Mouse (Mus musculus) spleen, postnatal 10 days (tissue): Measurements from ENCODE around the gene Mrpl20.

ENCODE experiments used
- DNase-seq, 2 experiments: peaks; one replicate each; pipeline ENCODE4 v3.0.0; 2021 to 2022; ENCODE audit warnings: low spot score in 2 of 2

The Mrpl20 gene

GRCm38 (mm10) chr4:155802741-155803339, at the start of gene Mrpl20:
Mrpl20 (plus strand) TSS chr4:155802878.
- peak in 1 of 2 experiments; percentile 43 for DNase-seq

DNA sequence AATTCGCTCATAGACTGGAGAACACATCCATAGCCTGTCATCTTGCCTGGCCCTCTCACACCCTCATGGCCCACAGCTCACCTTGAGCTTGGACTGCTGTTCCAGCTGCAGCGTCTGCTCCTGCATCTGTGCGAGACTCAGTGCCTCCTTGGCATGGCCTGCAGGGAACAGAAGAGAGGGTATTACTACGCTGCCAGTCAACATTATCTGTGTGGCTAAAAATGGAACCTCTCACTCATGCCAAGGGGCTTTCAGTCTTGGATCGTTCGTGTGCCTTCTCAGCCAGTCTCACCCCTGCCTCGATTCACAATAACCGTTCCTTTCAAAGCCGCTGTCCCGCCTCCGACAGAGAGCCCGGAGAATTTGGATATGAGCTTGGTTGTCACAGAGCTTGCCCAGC, 45.7 kb upstream of the Mrpl20 start:
- no peak for DNase-seq

DNA sequence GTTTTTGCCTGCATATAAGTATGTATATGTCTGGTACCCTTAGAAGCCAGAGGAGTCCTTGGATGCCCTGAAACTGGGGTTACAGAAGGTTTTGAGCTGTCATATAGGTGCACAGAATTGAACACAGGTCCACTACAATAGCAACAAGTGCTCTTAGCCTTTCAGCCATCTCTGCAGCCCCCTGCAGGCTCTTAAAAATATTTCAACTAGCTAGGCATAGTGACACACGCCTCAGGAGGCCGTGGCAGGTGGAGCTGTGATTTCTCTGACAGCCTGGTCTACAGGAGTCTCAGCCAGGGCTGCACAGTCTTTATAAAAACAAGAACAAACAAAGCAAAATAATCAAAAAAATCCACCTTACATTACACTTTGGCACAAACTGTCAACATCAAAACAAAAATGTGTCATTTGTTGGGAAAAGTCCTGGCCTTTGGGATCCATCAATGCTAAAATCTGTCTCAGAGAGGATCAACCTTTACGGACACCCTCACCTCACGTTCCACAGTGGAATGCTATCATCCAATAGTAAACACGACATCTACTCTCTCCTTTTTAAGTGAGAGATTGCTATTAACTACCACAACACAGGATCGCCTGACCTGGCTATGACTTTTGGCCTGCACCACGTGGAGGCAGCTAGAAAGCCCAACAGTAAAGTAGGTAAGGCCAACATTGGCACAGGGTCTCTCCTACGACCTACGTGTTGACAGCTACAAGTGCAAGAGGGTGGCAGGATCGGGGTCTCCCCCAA, 42.6 kb upstream of the Mrpl20 start:
- DNase-seq, result peak in 1 of 2 experiments; percentile 54

GRCm38 (mm10) chr4:155760613-155761355, 41.9 kb upstream of the Mrpl20 start, which contains the start of gene Atad3a:
Atad3a (minus strand) TSS chr4:155761093.
- DNase-seq, result peak; percentile 96 to 98

DNA sequence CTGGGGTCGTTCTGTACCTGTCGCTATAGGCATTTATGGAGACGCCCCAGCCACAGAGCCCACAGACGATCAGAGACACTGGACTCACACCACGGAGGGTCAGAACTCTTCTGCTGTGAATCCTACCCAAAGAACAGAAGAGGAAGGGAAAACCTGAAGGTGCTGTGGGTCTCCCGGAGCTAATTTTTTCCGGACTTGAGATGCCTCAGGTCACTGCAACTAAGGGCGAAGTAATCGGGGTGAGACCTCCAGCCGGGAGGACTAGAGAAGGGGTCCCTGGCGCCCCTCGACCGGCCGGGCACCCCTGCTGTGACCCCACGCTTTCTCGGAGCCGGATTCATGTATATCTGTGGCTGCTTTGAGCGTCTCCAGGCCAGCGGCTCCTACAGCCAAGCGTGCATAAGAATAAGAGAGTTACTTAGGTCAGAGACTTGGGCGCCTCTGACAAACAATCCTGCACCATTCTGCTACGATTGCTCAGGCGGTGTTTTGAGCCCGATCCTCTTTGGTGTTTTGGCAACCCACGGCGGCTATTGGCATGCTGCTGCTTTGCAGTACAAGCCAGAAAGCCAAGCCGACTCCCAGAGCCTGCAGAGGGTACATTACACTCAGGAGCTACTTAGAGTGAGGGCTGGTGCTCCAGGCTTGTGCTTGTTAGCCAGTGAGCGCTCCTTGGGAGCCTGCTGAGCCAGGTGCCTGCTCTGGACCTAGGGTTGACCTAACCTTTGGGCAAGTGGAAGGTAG, 41.1 kb upstream of the Mrpl20 start:
- no peak for DNase-seq

DNA sequence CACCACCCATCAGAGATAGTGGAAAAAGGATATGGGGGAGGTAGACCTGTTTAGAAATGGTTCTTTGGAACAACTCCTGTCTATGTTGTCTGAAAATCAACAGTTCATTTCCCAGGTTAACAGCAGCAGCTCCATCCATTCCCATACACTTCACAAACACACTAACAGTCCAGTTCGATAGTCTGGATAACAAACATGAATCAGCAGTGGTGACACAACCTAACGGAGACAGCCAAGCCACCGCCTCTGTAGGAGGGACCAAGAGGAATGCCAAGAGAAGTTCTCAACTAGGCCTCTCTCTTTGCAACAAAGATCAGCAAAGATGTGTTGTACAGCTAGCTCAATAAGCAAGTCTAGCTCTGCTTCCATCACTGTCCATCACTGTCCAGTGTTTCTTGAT, 40.3 kb upstream of the Mrpl20 start:
- no peak for DNase-seq

GRCm38 (mm10) chr4:155769496-155769879, 33.2 kb upstream of the Mrpl20 start:
- DNase-seq, result no peak

DNA sequence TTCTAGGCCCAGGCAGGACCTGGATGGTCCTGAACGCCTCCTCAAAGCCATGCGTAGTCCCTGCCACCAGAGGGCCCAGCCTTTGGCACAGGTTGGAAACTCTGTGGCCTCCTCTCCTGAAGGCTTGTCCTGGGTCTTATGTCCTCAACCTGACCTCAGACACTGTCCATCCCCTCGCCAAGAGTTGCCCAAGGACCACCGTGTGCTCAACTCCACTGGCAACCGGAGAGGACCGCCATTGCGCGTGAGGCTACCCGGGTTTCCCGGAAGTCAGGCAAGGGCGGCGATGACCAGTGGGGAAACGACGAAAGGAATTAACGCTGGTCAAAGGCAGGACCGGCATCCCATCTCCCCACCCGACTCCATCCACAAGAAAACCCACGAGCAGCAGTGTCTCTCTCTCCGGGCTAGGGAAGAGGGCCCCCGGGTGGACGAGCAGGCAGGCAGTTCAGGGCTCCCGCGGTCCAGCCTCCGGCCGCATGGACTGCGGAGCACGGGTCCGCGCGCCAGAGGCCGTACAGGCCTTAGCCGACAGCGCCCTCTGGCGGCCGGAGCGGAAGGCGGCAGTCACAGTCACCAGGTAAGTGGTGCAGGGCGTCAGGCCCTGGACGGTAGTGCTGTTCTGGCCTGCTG, 32.7 kb upstream of the Mrpl20 start:
- DNase-seq, result peak; percentile 94

DNA sequence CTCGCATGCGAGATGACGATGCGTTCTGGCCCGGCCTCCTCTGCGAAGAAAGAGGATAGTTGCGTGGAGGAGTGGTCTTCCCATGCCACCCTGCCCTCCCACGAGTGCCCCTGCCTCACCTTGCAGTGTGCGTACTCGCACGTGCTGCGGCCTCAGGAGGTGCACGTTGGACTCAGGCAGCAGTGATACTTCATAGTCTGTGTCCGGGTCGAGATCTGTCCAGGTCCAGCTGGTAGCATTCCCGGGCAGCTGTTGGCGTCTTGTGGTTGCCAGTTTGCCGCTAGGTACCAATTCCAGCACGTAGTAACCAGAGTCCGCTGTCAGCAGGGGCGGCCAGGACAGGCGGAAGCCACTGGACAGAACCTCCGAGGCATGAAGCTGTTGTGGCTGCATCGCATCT, 32.1 kb upstream of the Mrpl20 start:
- no peak for DNase-seq

GRCm38 (mm10) chr4:155771706-155772105, 31.0 kb upstream of the Mrpl20 start:
- DNase-seq, result no peak

DNA sequence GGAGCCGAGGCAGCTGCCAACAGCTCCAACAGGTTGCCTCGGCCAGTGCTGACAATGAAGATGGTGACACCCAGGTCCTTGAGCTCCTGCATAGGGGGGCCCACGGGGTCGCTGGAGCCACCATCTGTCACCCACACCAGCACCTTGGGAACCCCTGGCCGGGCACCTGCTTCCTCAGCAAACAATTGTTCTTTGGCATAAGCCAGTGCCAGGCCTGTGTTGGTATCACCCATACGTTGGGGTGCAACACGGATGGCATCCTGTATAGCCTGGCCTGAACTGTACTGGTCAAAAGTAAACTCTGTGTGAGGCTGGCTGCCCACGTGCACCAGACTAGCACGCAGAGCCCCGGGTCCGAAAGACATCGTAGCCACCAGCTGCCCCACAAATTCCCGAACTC, 29.9 kb upstream of the Mrpl20 start:
- peak in 1 of 2 experiments; percentile 20 for DNase-seq

- DNase-seq, result no peak
Measured at GRCm38 (mm10) chr4:155773335-155774078, 29.2 kb upstream of the Mrpl20 start.

DNA sequence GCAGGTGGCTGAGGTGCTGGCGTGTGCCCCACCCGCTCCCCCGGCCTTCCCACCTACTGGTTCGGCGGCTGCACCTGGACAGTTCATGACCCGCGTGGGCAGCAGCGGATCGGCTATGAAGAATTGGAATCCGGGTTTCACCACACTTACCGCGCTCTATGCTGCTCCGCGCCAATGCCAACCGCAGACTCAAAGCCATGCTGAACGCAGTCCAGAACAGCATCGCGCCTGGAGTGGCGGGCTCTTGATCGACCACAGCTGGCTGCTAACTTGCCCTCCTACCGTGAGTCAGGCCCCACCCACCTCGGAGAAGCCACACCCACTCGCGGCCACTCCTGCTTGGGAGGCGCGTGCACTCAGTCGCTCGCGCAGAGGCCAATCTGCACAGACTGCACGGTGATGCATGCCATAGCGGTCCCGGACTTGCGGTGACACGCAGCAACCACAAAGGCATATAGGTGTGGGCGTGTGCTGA, 28.4 kb upstream of the Mrpl20 start, which contains the start of gene Vwa1:
Vwa1 (minus strand) TSS at position 419 of the 475 bp plus-strand sequence.
- DNase-seq, result peak; percentile 76 to 92

DNA sequence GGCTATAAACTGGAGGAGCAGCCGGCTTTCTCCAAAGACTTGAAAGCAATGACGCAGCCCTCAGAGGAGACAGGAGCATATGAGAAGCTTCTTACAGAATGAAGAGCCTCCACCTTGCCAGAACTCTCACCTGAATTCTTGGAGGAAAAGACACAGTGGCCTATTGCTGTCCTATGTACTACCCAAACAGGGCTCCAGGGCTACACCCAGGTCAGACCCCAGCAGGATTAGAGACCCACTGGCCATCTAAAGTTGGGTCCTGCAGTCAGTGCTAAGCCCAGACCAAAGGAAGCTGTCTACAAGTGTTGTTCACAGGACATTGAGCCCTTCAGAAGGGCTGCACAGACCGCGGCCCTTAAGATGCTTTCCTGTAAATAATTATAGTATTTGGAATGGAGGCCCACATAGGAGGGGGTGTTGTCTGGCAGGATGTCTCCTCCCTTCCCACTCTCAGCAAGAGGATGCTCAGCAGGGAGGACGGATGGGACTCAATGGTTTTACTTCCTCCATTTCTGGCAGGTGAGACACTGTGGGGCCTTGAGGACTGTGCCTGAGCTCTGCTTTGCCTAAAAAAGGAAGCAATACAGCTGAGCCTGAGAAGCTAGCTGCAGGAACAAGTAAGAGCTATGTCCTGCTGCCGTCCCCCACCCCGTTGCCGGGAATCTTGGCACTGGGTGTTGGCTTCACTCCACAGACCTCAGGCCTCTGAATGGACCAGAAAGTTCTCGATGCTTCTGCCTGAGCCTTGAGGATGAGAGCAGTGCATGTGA, 27.5 kb upstream of the Mrpl20 start:
- peak; percentile 13 to 41 for DNase-seq

GRCm38 (mm10) chr4:155775855-155776254, 26.8 kb upstream of the Mrpl20 start:
- DNase-seq, result no peak

DNA sequence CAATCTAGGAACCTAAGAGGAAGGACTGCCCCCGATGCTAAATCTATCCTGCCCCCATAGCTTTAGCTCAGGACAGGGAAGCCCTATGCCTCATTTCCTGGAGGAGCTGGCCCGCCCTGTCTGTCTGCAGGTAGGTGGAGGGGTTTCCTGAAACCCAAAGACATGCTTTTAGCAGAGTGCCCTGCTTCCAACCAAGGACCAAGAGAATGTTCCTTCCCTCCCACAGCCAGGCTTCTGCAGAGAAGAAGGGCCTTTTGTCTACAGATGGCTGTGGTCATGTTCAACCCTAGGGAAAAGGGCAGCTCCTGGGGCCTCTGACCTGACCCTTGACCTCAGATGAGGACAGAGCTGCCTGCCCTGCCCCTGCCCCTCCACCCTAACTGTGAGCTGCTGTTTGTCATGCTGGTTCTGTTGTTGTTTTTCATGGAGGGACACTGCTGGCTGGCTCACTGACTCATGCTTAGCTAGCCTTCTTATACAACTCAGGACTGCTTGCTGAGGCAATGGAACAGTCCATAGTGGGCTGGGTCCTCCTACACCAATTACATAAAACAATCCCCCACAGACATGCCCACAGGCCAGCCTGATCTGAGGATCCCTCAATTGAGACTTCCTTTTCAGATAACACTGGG, 25.9 kb upstream of the Mrpl20 start:
- no peak for DNase-seq

GRCm38 (mm10) chr4:155777816-155778215, 24.9 kb upstream of the Mrpl20 start:
- peak in 1 of 2 experiments; percentile 37 for DNase-seq

GRCm38 (mm10) chr4:155779498-155779897, 23.2 kb upstream of the Mrpl20 start:
- no peak for DNase-seq

DNA sequence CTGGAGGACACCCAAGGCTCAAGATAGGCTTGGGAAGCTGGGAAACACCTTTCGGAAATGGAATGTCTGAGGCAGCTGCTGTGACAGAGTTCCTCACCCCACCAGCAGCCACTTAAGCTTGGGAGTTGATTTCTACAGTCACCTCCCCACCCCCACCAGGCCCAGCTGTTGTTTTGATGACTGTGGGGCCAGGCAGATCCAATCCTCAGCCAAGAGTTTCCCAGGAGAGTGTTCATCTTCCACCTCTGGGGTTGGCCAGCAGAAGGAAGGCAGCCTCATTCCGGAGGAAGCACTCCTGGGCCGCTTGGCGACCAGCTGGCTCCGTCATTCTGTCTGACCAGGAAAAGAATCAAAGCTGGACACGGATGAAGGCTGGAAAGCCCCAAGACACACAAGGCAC, 21.8 kb upstream of the Mrpl20 start:
- DNase-seq, result peak in 1 of 2 experiments; percentile 18
